ENCODE assay signal across 9 mouse cellular contexts in the genomic region with DNA sequence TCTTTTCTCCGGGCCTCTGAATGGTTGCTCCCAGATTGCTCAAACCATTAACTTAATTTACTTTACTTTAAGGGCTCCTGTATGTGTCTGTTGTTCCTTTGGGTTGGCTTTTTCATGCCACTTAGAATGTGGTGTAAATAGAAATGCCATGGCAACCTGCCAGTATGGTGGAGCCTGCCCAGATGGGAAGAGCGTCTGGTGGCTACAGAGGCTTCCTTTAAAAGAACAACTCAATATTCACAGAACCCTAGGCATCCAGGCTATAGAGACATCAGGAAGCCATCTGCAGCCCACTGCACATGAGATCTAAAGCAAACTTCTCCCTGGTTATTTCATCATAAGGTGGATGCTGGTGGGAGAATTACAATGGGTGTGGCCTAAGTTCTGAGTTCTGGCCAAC. TPM values are rescaled to one million over a fixed set of nuclear protein-coding genes. Genes with fewer than 3 reads are reported as not detected.
DNase-seq lines count a peak whose midpoint lies in the region; ATAC-seq lines count a peak whose summit lies in the region.
"Had no signal": no experiment of that assay in that cellular context is flagged by ENCODE, and none has a peak within 500 bp of the region (broad histone marks: within the 10 kb centered on the region; RNA-seq: fewer than 3 reads in every experiment).

No protein-coding gene starts in this region.

- no peak for DNase-seq in limb, embryonic 10.5 days (ENCODE audit: low spot score)
- DNase-seq in cerebellum, adult 11 months, result peak; percentile 33
- DNase-seq in cerebellum, postnatal 14 days, result peak; percentile 42 to 50
- peak; percentile 43 for DNase-seq in left cerebral cortex, postnatal 4 days
- DNase-seq in ovary, postnatal 36 days (ENCODE audit: low spot score), result no peak
- DNase-seq in thymus, postnatal 0 days (ENCODE audit: low spot score), result no peak
- DNase-seq: gastrocnemius, postnatal 10 days; lung, adult 2 months had no signal

- peak; percentile 51; the same call in 1 of the 2 replicates for ATAC-seq in limb, embryonic 13.5 days (ENCODE audit: low FRiP score, low read depth)

- no peak overlapping the region for H3K27ac ChIP-seq in limb, embryonic 13.5 days
- H3K27ac ChIP-seq in limb, embryonic 10.5 days, result no peak overlapping the region

- H3K27me3 ChIP-seq in limb, embryonic 13.5 days, result no peaks in the 10 kb centered on the region
- H3K27me3 ChIP-seq in limb, embryonic 10.5 days (ENCODE audit: low read depth, poor library complexity, severe bottlenecking), result no peaks in the 10 kb centered on the region

- peaks cover 9% of the 10 kb centered on the region for H3K36me3 ChIP-seq in limb, embryonic 13.5 days
- peaks cover 7% of the 10 kb centered on the region for H3K36me3 ChIP-seq in limb, embryonic 10.5 days

- 36% methylated on average over 2 of the region's 2 CpGs for WGBS in limb, embryonic 13.5 days
- WGBS in limb, embryonic 10.5 days, result 50% methylated on average over 2 of the region's 2 CpGs

- intact Hi-C loops in left cerebral cortex, postnatal 4 days (cut with DNase I), result no loop called here

- H3K4me2 ChIP-seq in limb, embryonic 13.5 days (replicated peaks), result no peak overlapping the region

- peaks cover 8% of the 10 kb centered on the region; the same call in 1 of the 2 replicates for H3K9me3 ChIP-seq in limb, embryonic 13.5 days
- H3K9me3 ChIP-seq in limb, embryonic 10.5 days (replicated peaks), result 0 out of 2 replicates have a peak, but pooled peaks cover 2% of the 10 kb centered on the region

- peaks cover 2% of the 10 kb centered on the region; the same call in 1 of the 2 replicates for H3K4me1 ChIP-seq in limb, embryonic 13.5 days
- no peaks in the 10 kb centered on the region for H3K4me1 ChIP-seq in limb, embryonic 10.5 days

- H3K9ac ChIP-seq in limb, embryonic 13.5 days, result no peak overlapping the region

- no peak overlapping the region for H3K4me3 ChIP-seq in limb, embryonic 13.5 days
- H3K4me3 ChIP-seq in limb, embryonic 10.5 days, result no peak overlapping the region

RNA-seq across cellular contexts. Expression of gene Ism1, which starts 18.6 kb away (rescaled TPM):
- 6.5 and 8.2 TPM in 2 replicates for polyA plus RNA-seq in limb, embryonic 13.5 days (2015; fragmentation: Nextera tagmentation; extraction: Ambion mirVana)
- 2.4 and 3.2 TPM in 2 replicates for polyA plus RNA-seq in limb, embryonic 10.5 days (2016; fragmentation: Nextera tagmentation; extraction: Ambion mirVana)
- total RNA-seq in left cerebral cortex, postnatal 4 days (2021), result 1 to 10 TPM; 2.5 to 3.2 TPM
- polyA plus RNA-seq in thymus, postnatal 0 days (2015; fragmentation: Nextera tagmentation; extraction: Ambion mirVana), result 0.12 and 0.13 TPM in 2 replicates

Comparison
In these comparisons a context has a peak if more than half of its experiments do, and no peak if none do; other contexts are left out.
1. DNase-seq: peak in cerebellum, adult 11 months (single experiment), cerebellum, postnatal 14 days (2 of 2) and left cerebral cortex, postnatal 4 days (single experiment); none in limb, embryonic 10.5 days (single experiment), ovary, postnatal 36 days (single experiment) and thymus, postnatal 0 days (single experiment).